In genomic region chr4:153929921-153930320, GRCm38 (mm10) we compare ENCODE assay signal across 15 mouse cellular contexts. TPM values are rescaled to one million over a fixed set of nuclear protein-coding genes. Genes with fewer than 3 reads are reported as not detected.
DNase-seq lines count a peak whose midpoint lies in the region; ATAC-seq and TF ChIP-seq lines count a peak whose summit lies in the region.
"Had no signal": no experiment of that assay in that cellular context is flagged by ENCODE, and none has a peak within 500 bp of the region (broad histone marks: within the 10 kb centered on the region; RNA-seq: fewer than 3 reads in every experiment).

No protein-coding gene starts in this region.

- H3K9me3 ChIP-seq in midbrain, embryonic 11.5 days (ENCODE audit: control insufficient read depth, low read length): no peaks in the 10 kb centered on the region
- H3K9me3 ChIP-seq in midbrain, embryonic 16.5 days (replicated peaks; ENCODE audit: control insufficient read depth, low read length, poor library complexity, severe bottlenecking): no peaks in the 10 kb centered on the region
- H3K9me3 ChIP-seq in forebrain, postnatal 0 days (ENCODE audit: low read length): no peaks in the 10 kb centered on the region
- H3K9me3 ChIP-seq: embryonic facial prominence, embryonic 15.5 days; limb, embryonic 12.5 days had no signal

- no peaks in the 10 kb centered on the region for H3K36me3 ChIP-seq in midbrain, embryonic 11.5 days (ENCODE audit: control insufficient read depth, insufficient read depth, low read length)
- H3K36me3 ChIP-seq in midbrain, embryonic 16.5 days (ENCODE audit: control insufficient read depth, insufficient read depth, low read length): no peaks in the 10 kb centered on the region
- no peaks in the 10 kb centered on the region for H3K36me3 ChIP-seq in forebrain, postnatal 0 days (ENCODE audit: insufficient read depth)
- H3K36me3 ChIP-seq: embryonic facial prominence, embryonic 15.5 days; limb, embryonic 12.5 days had no signal

- 75% methylated on average over 4 of the region's 4 CpGs for whole genome bisulfite sequencing in midbrain, embryonic 11.5 days
- WGBS in midbrain, embryonic 16.5 days: 57% methylated on average over 4 of the region's 4 CpGs
- 45% methylated on average over 4 of the region's 4 CpGs for whole genome bisulfite sequencing in forebrain, postnatal 0 days

- H3K27me3 ChIP-seq in midbrain, embryonic 11.5 days (ENCODE audit: control insufficient read depth, insufficient read depth, low read length): no peaks in the 10 kb centered on the region
- H3K27me3 ChIP-seq in midbrain, embryonic 16.5 days (ENCODE audit: control insufficient read depth, insufficient read depth, low read depth, low read length): peaks cover 5% of the 10 kb centered on the region
- 0 out of 2 replicates have a peak, but pooled peaks cover 6% of the 10 kb centered on the region for H3K27me3 ChIP-seq in forebrain, postnatal 0 days (ENCODE audit: insufficient read depth, low read length)
- H3K27me3 ChIP-seq: embryonic facial prominence, embryonic 15.5 days; limb, embryonic 12.5 days had no signal

- no peak overlapping the region for H3K27ac ChIP-seq in midbrain, embryonic 11.5 days (ENCODE audit: low read depth, low read length)
- no peak overlapping the region for H3K27ac ChIP-seq in midbrain, embryonic 16.5 days (ENCODE audit: low read length)
- no peak overlapping the region for H3K27ac ChIP-seq in forebrain, postnatal 0 days (ENCODE audit: low read depth, low read length)
- H3K27ac ChIP-seq: embryonic facial prominence, embryonic 15.5 days; limb, embryonic 12.5 days had no signal

- H3K4me3 ChIP-seq in midbrain, embryonic 11.5 days (ENCODE audit: low read depth, low read length): no peak overlapping the region
- H3K4me3 ChIP-seq in midbrain, embryonic 16.5 days (ENCODE audit: low read depth, low read length): no peak overlapping the region
- no peak overlapping the region for H3K4me3 ChIP-seq in forebrain, postnatal 0 days (ENCODE audit: low read depth, low read length)
- H3K4me3 ChIP-seq: embryonic facial prominence, embryonic 15.5 days; limb, embryonic 12.5 days had no signal

- TF ChIP-seq CTCF in forebrain, postnatal 0 days (IDR thresholded peaks at IDR 0.05; ENCODE audit: low read depth): no peak

- peak; percentile 23 for DNase-seq in midbrain, embryonic 11.5 days (ENCODE audit: low spot score, missing footprints)
- DNase-seq in cerebellum, adult 9-11 months: peak; percentile 30
- DNase-seq in forebrain, postnatal 0 days: peak; percentile 62
- DNase-seq in layer of hippocampus, postnatal 14 days (ENCODE audit: low spot score in 2 of 2): peak; percentile 58 to 70
- no peak for DNase-seq in urinary bladder, postnatal 14 days (ENCODE audit: low spot score)
- no peak for DNase-seq in right cerebral cortex, adult 2 months (ENCODE audit: low spot score in 2 of 2)
- DNase-seq: heart, adult 18-20 months; heart, postnatal 14 days; kidney, adult 11 months; kidney, postnatal 4 days; liver, postnatal 0 days had no signal

- H3K9ac ChIP-seq in midbrain, embryonic 11.5 days (ENCODE audit: low read length): no peak overlapping the region
- H3K9ac ChIP-seq in midbrain, embryonic 16.5 days (ENCODE audit: low read depth, low read length): no peak overlapping the region
- no peak overlapping the region for H3K9ac ChIP-seq in forebrain, postnatal 0 days
- H3K9ac ChIP-seq: embryonic facial prominence, embryonic 15.5 days; limb, embryonic 12.5 days; liver, postnatal 0 days had no signal

- no peaks in the 10 kb centered on the region for H3K4me1 ChIP-seq in midbrain, embryonic 11.5 days (ENCODE audit: control insufficient read depth, insufficient read depth, low read length)
- H3K4me1 ChIP-seq in midbrain, embryonic 16.5 days (ENCODE audit: control insufficient read depth, insufficient read depth, low read length): peaks cover 3% of the 10 kb centered on the region; the same call in 1 of the 2 replicates
- peaks cover 5% of the 10 kb centered on the region; the same call in 1 of the 2 replicates for H3K4me1 ChIP-seq in forebrain, postnatal 0 days (ENCODE audit: insufficient read depth)
- H3K4me1 ChIP-seq: limb, embryonic 12.5 days had no signal

- 0 out of 2 replicates have a peak, but pooled peaks have one; percentile 44 for ATAC-seq in midbrain, embryonic 11.5 days (ENCODE audit: low FRiP score)
- ATAC-seq in midbrain, embryonic 16.5 days: no peak
- ATAC-seq in forebrain, postnatal 0 days: peak; percentile 54
- ATAC-seq: liver, postnatal 0 days; Patski had no signal

- H3K4me2 ChIP-seq in midbrain, embryonic 11.5 days: no peak overlapping the region
- no peak overlapping the region for H3K4me2 ChIP-seq in midbrain, embryonic 16.5 days (ENCODE audit: low read length)
- H3K4me2 ChIP-seq in forebrain, postnatal 0 days (ENCODE audit: low read depth): no peak overlapping the region
- H3K4me2 ChIP-seq: embryonic facial prominence, embryonic 15.5 days; limb, embryonic 12.5 days had no signal

RNA-seq across cellular contexts. Expression of gene A430005L14Rik, which starts 27.1 kb away (rescaled TPM):
- polyA plus RNA-seq in midbrain, embryonic 11.5 days (2014; fragmentation: Nextera tagmentation; extraction: Ambion mirVana): 124 and 128 TPM in 2 replicates
- 55.5 and 56.8 TPM in 2 replicates for polyA plus RNA-seq in midbrain, embryonic 16.5 days (2015; fragmentation: Nextera tagmentation; extraction: Ambion mirVana)
- total RNA-seq in forebrain, postnatal 0 days (2014; rRNA removed): 38.6 and 46.4 TPM in 2 replicates
- 47.6 and 50.9 TPM in 2 replicates for polyA plus RNA-seq in forebrain, postnatal 0 days (2015; fragmentation: Nextera tagmentation; extraction: Ambion mirVana)
- total RNA-seq in layer of hippocampus, postnatal 14 days (2021): 10 to 100 TPM; 17.9 to 20.8 TPM

RNA-seq across cellular contexts. Expression of gene Dffb, which starts 45.0 kb away (rescaled TPM):
- 10.5 and 12.0 TPM in 2 replicates for polyA plus RNA-seq in midbrain, embryonic 11.5 days (2014; fragmentation: Nextera tagmentation; extraction: Ambion mirVana)
- 10.3 and 11.5 TPM in 2 replicates for polyA plus RNA-seq in midbrain, embryonic 16.5 days (2015; fragmentation: Nextera tagmentation; extraction: Ambion mirVana)
- 18.9 and 22.7 TPM in 2 replicates for total RNA-seq in forebrain, postnatal 0 days (2014; rRNA removed)
- polyA plus RNA-seq in forebrain, postnatal 0 days (2015; fragmentation: Nextera tagmentation; extraction: Ambion mirVana): 8.6 and 9.3 TPM in 2 replicates
- 10 to 100 TPM; 10.0 to 16.9 TPM for total RNA-seq in layer of hippocampus, postnatal 14 days (2021)

RNA-seq across cellular contexts. Expression of gene Cep104, which starts 45.1 kb away (rescaled TPM):
- 18.7 and 19.0 TPM in 2 replicates for polyA plus RNA-seq in midbrain, embryonic 11.5 days (2014; fragmentation: Nextera tagmentation; extraction: Ambion mirVana)
- 16.9 and 17.6 TPM in 2 replicates for polyA plus RNA-seq in midbrain, embryonic 16.5 days (2015; fragmentation: Nextera tagmentation; extraction: Ambion mirVana)
- total RNA-seq in forebrain, postnatal 0 days (2014; rRNA removed): 9.2 and 10.5 TPM in 2 replicates
- polyA plus RNA-seq in forebrain, postnatal 0 days (2015; fragmentation: Nextera tagmentation; extraction: Ambion mirVana): 7.7 and 9.9 TPM in 2 replicates
- total RNA-seq in layer of hippocampus, postnatal 14 days (2021): 10 to 100 TPM; 28.8 to 29.4 TPM

Comparison
In these comparisons a context has a peak if more than half of its experiments do, and no peak if none do; other contexts are left out.
1. DNase-seq: peak in midbrain, embryonic 11.5 days (single experiment), cerebellum, adult 9-11 months (single experiment), forebrain, postnatal 0 days (single experiment) and layer of hippocampus, postnatal 14 days (2 of 2); none in urinary bladder, postnatal 14 days (single experiment) and right cerebral cortex, adult 2 months (0 of 2).